Mouse (Mus musculus) stomach, embryonic 16.5 days (tissue): Measurements from ENCODE around the gene Rock2. TPM values are rescaled to one million over a fixed set of nuclear protein-coding genes. Genes with fewer than 3 reads are reported as not detected.

Experiments used
- ATAC-seq: fragments of 200-750 bp; cut with Nextera tagmentation; 2 replicates; pipeline ENCODE4 v1.8.0; 2017; ENCODE audit warnings: moderate number of reproducible peaks, moderate TSS enrichment; ENCODE audit not compliant: insufficient read depth, low FRiP score
- H3K27ac ChIP-seq: fragments of 300-500 bp; sonication (generic); 2 replicates; pipeline ENCODE4 v1.5.1; 2014; ENCODE audit warnings: low read length
- H3K27me3 ChIP-seq: fragments of 300-500 bp; sonication (generic); 2 replicates; pipeline ENCODE4 v1.6.1; 2014; ENCODE audit warnings: low read length, control low read depth, mixed read lengths; ENCODE audit not compliant: control insufficient read depth, insufficient read depth
- H3K36me3 ChIP-seq: fragments of 300-500 bp; sonication (generic); 2 replicates; pipeline ENCODE4 v1.6.1; 2014; ENCODE audit warnings: low read length; ENCODE audit not compliant: control insufficient read depth, insufficient read depth
- H3K4me1 ChIP-seq: fragments of 300-500 bp; sonication (generic); 2 replicates; pipeline ENCODE4 v1.6.1; 2014; ENCODE audit warnings: low read length, control low read depth, mixed read lengths; ENCODE audit not compliant: control insufficient read depth, insufficient read depth
- H3K4me2 ChIP-seq: fragments of 300-500 bp; sonication (generic); 2 replicates; pipeline ENCODE4 v1.6.1; 2014; ENCODE audit warnings: low read depth, low read length, mixed read lengths
- H3K4me3 ChIP-seq: fragments of 300-500 bp; sonication (generic); replicated peaks from 2 replicates; pipeline ENCODE4 v1.5.1; 2014; ENCODE audit warnings: mild to moderate bottlenecking, low read length
- H3K9ac ChIP-seq: fragments of 300-500 bp; sonication (generic); 2 replicates; pipeline ENCODE4 v1.6.1; 2014; ENCODE audit warnings: low read length
- H3K9me3 ChIP-seq: fragments of 300-500 bp; sonication (generic); replicated peaks from 2 replicates; pipeline ENCODE4 v1.6.1; 2016; ENCODE audit warnings: low read length, control low read depth; ENCODE audit not compliant: control insufficient read depth
- WGBS: fragments of 180-500 bp; shearing (Covaris S2); extraction: QIAGEN DNeasy Blood & Tissue Kit; methylation state at CpG from one replicate; pipeline ENCODE4 v1.1.7; 2014; 5-methylcytosine and 5-hydroxymethylcytosine counted together
- polyA plus RNA-seq: library from polyadenylated mRNA; unstranded; fragments of >200 nt; fragmentation: Nextera tagmentation; extraction: Ambion mirVana; gene quantifications from 2 replicates; pipeline ENCODE4 v1.2.1, GENCODE M21; 2015

Rock2 gene
- 14.3 and 16.5 TPM in 2 replicates for polyA plus RNA-seq

DNA sequence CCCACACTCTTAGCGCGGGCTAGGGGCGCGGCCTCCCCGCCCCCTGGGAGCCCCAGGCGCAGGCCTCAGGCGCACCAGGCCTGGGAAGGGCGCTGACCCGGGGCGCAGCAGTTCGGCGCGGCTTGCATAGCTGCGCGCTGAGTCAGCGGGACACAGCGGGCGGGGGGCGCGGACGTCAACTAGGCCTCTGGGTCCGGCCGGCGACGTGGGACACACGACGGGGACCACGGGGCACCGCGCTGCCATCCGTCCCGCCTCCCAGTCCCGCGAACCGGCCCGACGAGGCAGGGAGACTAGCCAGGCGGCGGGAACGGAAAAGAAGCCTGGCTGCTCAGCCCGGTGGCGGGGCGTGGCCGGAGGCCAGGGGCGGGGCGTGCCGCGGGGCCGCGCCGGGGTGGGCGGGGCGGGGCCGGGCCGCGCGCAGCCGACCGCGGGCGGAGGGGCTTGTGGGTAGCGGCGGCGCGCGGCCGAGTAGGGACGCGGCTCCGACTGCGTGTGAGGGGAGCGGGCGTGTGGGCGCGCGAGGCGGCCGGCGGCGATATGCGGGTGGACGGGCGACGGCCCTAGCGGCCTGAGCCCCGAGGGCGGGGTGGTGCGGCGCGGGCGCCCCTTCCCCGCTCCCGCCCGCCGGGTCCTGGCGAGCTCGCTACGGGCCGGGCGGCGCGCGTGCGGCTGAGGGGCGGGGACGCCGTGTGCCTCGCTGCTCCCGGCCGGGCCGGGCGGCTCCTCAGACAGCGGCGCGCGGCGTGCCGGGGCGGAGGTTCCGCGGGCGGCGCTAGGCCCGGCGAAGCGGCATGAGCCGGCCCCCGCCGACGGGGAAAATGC, at the start of gene Rock2:
Gene Rock2 (plus strand): TSS at position 500 of the 825 bp plus-strand sequence.
- Histone ChIP-seq H3K27me3 (no peaks in the 10 kb centered on the region), H3K27ac (peak within 1 kb of the TSS; percentile 99), H3K4me2 (peak within 1 kb of the TSS; percentile 91), H3K4me3 (peak within 1 kb of the TSS; percentile 95), H3K9ac (peak within 1 kb of the TSS; percentile 96), H3K9me3 (no peaks in the 10 kb centered on the region), H3K36me3 (no peaks in the 10 kb centered on the region), H3K4me1 (peaks cover 29% of the 10 kb centered on the region)
- WGBS: under 1% methylated on average over 92 of the region's 130 CpGs
- peak; percentile 94 for ATAC-seq

DNA sequence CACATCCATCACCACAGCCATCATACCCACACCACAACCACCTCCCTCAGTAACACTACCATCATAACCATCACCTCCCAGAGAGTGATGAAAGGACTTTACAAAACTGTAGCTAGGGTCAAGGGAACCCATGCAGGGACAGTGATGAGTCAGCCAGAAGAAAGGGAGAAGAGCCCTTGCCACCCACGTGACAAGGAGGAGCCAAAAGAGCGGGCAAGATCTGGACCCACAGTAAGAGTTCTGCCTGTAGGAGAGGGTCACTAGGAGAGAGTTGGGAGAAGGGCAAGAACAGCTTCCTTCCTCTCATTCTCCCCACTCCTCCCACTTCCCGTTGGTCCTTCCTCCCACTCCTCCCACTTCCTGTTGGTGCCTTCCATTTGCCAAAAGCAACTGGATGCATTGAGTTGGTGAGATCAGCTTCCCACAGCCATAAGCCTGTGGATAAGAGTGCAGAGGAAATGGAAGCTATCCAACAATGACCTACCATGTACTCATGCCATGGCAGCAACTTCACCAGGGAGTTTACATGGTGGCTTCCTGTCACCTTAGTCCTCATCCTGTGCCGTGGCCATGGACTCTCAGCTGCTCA, 47.4 kb upstream of the Rock2 start:
- H3K9me3 ChIP-seq: no peaks in the 10 kb centered on the region
- H3K4me2 ChIP-seq: no peak overlapping the region
- H3K4me1 ChIP-seq: peaks cover 8% of the 10 kb centered on the region; the same call in 1 of the 2 replicates
- H3K27ac ChIP-seq: no peak overlapping the region
- no peak for ATAC-seq
- no peak overlapping the region for H3K4me3 ChIP-seq
- H3K9ac ChIP-seq: no peak overlapping the region
- H3K27me3 ChIP-seq: no peaks in the 10 kb centered on the region
- 88% methylated on average over 4 of the region's 4 CpGs for WGBS
- H3K36me3 ChIP-seq: no peaks in the 10 kb centered on the region

DNA sequence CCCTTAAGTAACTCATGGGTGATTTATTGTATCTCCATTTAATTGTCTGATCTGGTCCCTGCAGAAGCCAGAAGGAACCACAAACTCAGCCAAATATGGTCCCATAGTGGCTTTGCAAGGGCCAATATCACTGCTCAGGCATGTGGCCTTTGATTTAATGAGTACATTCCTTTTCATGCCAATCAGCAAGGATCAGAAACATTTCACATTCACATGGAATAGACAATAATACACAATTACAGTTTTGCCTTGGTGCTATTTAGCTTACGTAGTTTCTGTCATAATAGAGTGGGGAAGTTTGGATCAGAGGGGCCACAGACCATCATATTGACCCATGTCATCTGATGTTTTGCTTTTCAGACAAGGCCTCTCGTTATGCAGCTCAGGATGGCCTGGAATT, 46.2 kb upstream of the Rock2 start:
- peaks cover 11% of the 10 kb centered on the region; the same call in 1 of the 2 replicates for H3K4me1 ChIP-seq
- no peak overlapping the region for H3K4me3 ChIP-seq
- no peak overlapping the region for H3K4me2 ChIP-seq
- H3K36me3 ChIP-seq: no peaks in the 10 kb centered on the region
- H3K27me3 ChIP-seq: no peaks in the 10 kb centered on the region
- WGBS: 74% methylated on average over 2 of the region's 2 CpGs
- H3K9ac ChIP-seq: no peak overlapping the region
- no peaks in the 10 kb centered on the region for H3K9me3 ChIP-seq
- H3K27ac ChIP-seq: no peak overlapping the region
- ATAC-seq: no peak

DNA sequence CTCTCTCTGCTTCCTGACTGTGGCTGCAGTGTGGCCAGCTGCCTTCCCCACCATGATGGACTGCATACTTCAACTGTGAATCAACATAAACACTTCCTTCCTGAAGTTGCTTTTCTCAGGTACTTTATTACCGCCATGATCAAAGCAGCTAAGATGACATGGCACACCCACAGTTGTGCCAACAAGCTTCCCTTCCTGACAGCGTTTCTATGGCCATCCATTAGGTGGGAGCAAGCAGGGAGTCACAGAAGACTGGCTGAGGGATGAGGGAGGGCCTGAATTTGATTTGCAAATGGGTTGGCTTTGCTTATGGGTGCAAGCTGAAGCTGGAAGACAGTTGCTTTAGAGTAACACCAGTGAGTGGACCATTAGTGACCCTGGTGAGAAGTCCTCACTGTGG, 44.9 kb upstream of the Rock2 start:
- WGBS: 33% methylated on average over 2 of the region's 2 CpGs
- Histone ChIP-seq H3K4me2 (no peak overlapping the region), H3K9ac (no peak overlapping the region), H3K9me3 (no peaks in the 10 kb centered on the region), H3K4me1 (peaks cover 14% of the 10 kb centered on the region; the same call in 1 of the 2 replicates), H3K27me3 (no peaks in the 10 kb centered on the region), H3K4me3 (no peak overlapping the region), H3K36me3 (no peaks in the 10 kb centered on the region), H3K27ac (no peak overlapping the region)
- no peak for ATAC-seq

DNA sequence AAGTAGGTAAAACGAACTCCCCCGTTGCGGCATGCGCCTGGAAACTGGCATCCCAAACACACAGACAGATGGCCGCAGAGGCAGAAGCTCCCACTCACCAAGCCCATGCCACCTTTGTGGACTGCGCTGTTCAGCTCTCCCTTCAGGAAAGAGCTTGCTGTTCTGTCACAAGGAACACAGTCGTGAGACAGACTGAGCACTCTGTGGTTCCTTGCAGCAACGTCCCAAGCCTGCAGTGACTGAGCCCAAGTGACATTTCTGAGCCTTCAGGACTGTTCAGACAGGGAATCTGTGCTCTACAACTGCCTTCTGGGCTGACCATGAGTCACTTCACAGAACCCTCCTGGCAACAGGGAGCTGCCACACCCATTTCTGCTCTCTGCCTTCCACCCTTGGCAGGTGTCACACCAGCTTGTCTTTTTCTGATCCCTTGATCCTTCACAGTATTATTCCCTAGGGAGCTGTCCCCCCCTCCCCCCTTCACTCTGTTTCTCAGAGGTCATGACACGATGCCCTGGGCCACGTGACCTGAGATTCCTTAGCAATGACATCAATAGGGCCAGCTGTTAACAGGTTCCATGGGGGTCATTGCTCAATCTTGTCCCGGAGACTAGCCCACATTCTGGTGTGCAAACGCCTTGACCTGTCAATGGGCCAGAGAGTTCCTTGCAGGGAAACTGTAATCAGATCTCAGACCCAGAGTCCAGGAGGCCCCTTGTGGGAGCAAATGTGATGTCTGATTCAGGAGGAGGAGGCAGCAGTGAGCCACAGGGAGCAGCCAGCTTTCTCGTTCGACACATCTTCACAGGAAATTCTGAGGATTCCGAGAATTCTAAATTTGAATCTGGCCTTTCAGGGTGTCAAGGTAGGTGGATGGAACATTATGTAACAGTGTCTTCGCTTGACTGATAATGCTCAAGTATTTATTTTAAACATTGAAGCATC, 44.0 kb upstream of the Rock2 start:
- 45% methylated on average over 16 of the region's 16 CpGs for WGBS
- Histone ChIP-seq H3K9ac (0 out of 2 replicates have a peak overlapping the region, but pooled peaks have one; percentile 7), H3K4me1 (peaks cover 14% of the 10 kb centered on the region; the same call in 1 of the 2 replicates), H3K4me2 (no peak overlapping the region), H3K9me3 (no peaks in the 10 kb centered on the region), H3K27me3 (no peaks in the 10 kb centered on the region), H3K27ac (peak overlapping the region; percentile 42; the same call in 1 of the 2 replicates), H3K4me3 (no peak overlapping the region), H3K36me3 (no peaks in the 10 kb centered on the region)
- ATAC-seq: peak; percentile 78; the same call in 1 of the 2 replicates

DNA sequence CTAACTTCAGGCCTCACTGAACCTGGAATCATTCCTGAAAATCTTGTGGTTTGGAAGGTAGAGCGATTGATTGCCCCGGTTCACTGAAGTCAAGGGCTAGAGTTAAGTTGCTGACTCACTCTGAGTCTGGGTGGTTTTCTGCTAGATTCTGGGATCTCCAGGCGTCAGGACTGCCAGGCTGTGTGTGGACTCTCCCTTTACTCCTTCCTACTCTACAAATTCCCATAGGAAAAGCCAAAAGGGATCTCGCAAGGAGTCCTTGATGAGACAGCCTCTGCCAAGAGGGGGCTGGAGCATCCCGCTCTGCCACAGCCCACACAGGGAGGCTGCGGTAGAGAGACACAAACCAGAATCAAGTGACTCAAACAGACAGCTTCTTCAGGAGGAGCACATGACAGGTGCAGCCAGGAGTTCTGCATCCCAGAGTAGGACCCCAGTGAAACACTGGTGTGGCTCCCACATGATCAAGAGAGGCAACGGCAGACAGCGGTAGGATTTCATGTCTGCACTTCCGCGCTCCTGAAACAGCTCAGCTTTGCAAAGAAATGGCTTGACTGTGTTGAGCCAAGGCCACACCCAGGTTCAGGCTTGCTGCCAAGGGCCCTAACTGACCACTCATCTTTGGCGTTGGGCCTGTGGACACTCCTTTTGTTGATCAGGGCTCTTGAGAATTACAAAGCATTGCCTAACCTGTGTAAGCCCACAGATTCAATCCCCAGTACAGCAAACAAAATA, 41.1 kb upstream of the Rock2 start:
- Histone ChIP-seq H3K36me3 (no peaks in the 10 kb centered on the region), H3K27me3 (no peaks in the 10 kb centered on the region), H3K9me3 (no peaks in the 10 kb centered on the region), H3K9ac (no peak overlapping the region), H3K27ac (no peak overlapping the region), H3K4me3 (no peak overlapping the region), H3K4me2 (no peak overlapping the region), H3K4me1 (peaks cover 14% of the 10 kb centered on the region; the same call in 1 of the 2 replicates)
- WGBS: 65% methylated on average over 11 of the region's 11 CpGs
- no peak for ATAC-seq

DNA sequence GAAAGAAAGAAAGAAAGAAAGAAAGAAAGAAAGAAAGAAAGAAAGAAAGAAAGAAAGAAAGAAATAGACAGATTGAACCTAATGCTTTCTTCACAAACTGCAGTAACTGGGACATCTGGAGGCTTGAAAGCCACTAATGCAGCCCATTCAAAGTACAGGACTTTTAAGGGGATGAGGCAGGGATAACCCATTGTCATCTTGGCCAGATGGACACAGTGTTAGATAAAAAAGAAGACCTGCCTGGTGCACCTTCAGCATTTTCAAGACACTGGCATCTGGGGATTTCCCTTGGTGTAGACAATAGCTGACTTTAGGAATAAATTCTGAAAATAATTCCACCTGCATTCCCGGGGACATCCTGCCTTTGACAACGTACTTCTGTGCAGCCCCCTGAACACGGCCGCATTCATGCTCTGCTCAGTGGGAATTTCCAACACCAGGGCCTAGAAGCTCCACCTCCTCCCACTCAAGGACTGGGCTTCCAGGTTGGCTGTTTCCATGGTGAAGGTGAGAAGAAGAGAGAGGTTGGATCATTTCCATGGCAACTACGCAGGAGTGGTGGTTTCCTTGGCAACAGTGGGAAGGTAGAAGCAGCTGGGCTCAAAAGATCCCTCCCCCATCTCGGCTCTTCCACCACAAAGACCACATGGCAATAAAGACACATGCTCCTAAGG, 38.9 kb upstream of the Rock2 start:
- no peak overlapping the region for H3K4me2 ChIP-seq
- H3K27me3 ChIP-seq: no peaks in the 10 kb centered on the region
- H3K9ac ChIP-seq: no peak overlapping the region
- no peak overlapping the region for H3K27ac ChIP-seq
- 36% methylated on average over 6 of the region's 6 CpGs for WGBS
- H3K4me1 ChIP-seq: peaks cover 10% of the 10 kb centered on the region
- no peaks in the 10 kb centered on the region for H3K9me3 ChIP-seq
- no peak for ATAC-seq
- no peaks in the 10 kb centered on the region for H3K36me3 ChIP-seq
- H3K4me3 ChIP-seq: no peak overlapping the region

DNA sequence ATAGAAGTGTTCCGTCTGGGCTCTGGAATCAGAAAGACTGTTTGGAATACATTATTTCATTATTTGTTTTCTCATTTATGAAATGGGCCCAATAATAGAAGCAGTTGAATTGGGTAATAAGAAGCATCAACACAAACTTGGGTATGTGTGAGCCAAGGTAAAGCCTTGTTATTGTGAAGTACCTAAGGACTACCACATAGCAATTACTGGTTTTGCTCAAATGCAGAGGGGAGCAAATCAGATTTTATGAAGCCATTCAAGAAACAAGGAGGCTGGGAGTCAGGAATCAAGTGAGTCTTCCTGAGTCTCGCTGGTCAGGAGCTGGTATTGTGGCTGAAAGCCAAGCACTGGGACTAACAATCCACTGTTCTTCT, 38.4 kb upstream of the Rock2 start:
- no peak overlapping the region for H3K4me3 ChIP-seq
- H3K4me2 ChIP-seq: no peak overlapping the region
- 52% methylated on average over 2 of the region's 2 CpGs for WGBS

More for the DNA sequence above, 38.4 kb upstream of the Rock2 start:
- Histone ChIP-seq H3K27me3 (no peaks in the 10 kb centered on the region), H3K4me1 (peaks cover 6% of the 10 kb centered on the region), H3K36me3 (no peaks in the 10 kb centered on the region), H3K9ac (no peak overlapping the region), H3K27ac (no peak overlapping the region), H3K9me3 (no peaks in the 10 kb centered on the region)
- ATAC-seq: no peak
